Mouse (Mus musculus): ENCODE measurements around the gene Gsta3.

Gsta3 gene

GRCm38 (mm10) chr1:21304174-21304573 is 63.8 kb downstream of the Gsta3 start:
- no peak for DNase-seq

GRCm38 (mm10) chr1:21304646-21305045 is 64.3 kb downstream of the Gsta3 start:
- DNase-seq, result no peak

GRCm38 (mm10) chr1:21305443-21305842 is 65.1 kb downstream of the Gsta3 start:
- DNase-seq, result no peak

GRCm38 (mm10) chr1:21314336-21314735 is 73.9 kb downstream of the Gsta3 start:
- no peak for DNase-seq
